Mouse (Mus musculus) embryonic facial prominence, embryonic 10.5 days (tissue): ENCODE measurements at regions not wholly inside any gene's neighbourhood (a gene's known extent, or its start where the extent isn't known, plus 50 kb on each side); places are given as distances from the start of the nearest gene placed in this dataset. TPM values are rescaled to one million over a fixed set of nuclear protein-coding genes. Genes with fewer than 3 reads are reported as not detected.

ENCODE experiments used
- DNase-seq: peaks from one replicate; pipeline ENCODE4 v3.0.0-alpha.2; 2017; ENCODE audit warnings: low spot score
- H3K27ac ChIP-seq: fragments of 300-500 bp; sonication (generic); replicated peaks from 2 replicates; pipeline ENCODE4 v1.5.1; 2016; ENCODE audit warnings: mild to moderate bottlenecking
- H3K27me3 ChIP-seq: fragments of 300-500 bp; sonication (generic); replicated peaks from 2 replicates; pipeline ENCODE4 v1.6.1; 2016; ENCODE audit warnings: low read depth, mild to moderate bottlenecking; ENCODE audit not compliant: poor library complexity, severe bottlenecking
- H3K36me3 ChIP-seq: fragments of 300-500 bp; sonication (generic); replicated peaks from 2 replicates; pipeline ENCODE4 v1.6.1; 2016; ENCODE audit warnings: mild to moderate bottlenecking, moderate library complexity
- H3K4me1 ChIP-seq: fragments of 300-500 bp; sonication (generic); 2 replicates; pipeline ENCODE4 v1.6.1; 2016
- H3K4me3 ChIP-seq: fragments of 300-500 bp; sonication (generic); 2 replicates; pipeline ENCODE4 v1.5.1; 2016; ENCODE audit warnings: mild to moderate bottlenecking, moderate library complexity
- H3K9me3 ChIP-seq: fragments of 300-500 bp; sonication (generic); 2 replicates; pipeline ENCODE4 v1.6.1; 2016; ENCODE audit warnings: mild to moderate bottlenecking
- WGBS: fragments of 180-500 bp; shearing (Covaris S2); methylation state at CpG from one replicate; pipeline ENCODE4 v1.1.7; 2016; 5-methylcytosine and 5-hydroxymethylcytosine counted together
- microRNA-seq: library from miRNA; unstranded; fragments of <30 nt; microRNA quantifications from one replicate; pipeline ENCODE4, GENCODE M21; 2017

DNA sequence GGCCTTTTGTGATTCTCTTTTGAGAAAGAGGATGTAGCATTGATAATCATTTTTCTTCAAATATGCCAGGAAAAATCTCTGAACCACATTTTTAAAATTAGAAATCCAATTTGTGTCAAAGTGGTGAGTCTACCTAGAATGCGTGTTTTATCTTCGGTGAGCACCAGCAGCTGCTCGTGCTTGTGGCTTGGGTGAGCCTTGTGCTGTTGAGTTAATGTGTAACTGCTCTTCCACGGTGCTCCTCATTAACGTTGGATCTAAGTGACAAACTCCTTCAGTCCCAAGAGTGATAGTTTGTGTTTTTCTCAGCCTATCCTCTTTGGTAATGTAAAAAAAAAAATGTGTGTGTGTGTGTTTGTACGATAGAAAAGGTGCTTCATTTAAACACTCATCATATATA is 88.7 kb upstream of the Ccdc54 start:
- no peaks in the 10 kb centered on the region for H3K27me3 ChIP-seq
- no peak overlapping the region for H3K4me3 ChIP-seq
- H3K4me1 ChIP-seq = no peaks in the 10 kb centered on the region
- no peaks in the 10 kb centered on the region for H3K9me3 ChIP-seq
- no peak for DNase-seq
- 91% methylated on average over 6 of the region's 6 CpGs for WGBS
- no peaks in the 10 kb centered on the region for H3K36me3 ChIP-seq
- no peak overlapping the region for H3K27ac ChIP-seq

DNA sequence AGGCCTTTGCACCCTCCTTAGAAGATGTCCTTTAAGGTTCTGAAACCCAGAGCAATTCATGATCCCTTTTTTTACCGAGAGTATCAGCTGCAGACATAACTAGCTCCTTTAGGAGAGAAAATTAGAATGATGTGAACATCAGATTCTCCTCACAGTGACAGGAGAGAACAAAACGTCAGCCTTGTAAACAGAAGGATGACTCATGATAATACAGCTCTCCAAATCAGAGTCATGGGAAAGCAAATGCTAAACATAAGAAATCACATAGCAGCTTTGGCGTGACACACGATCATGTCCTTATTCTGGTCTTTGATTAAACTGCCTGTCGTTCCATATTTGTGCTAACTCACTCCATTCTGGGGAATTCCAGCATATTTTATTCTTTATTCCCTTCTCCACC is 82.4 kb upstream of the Ccdc54 start:
- Histone ChIP-seq H3K4me1 (no peaks in the 10 kb centered on the region), H3K27me3 (no peaks in the 10 kb centered on the region), H3K27ac (no peak overlapping the region), H3K36me3 (no peaks in the 10 kb centered on the region), H3K4me3 (no peak overlapping the region), H3K9me3 (no peaks in the 10 kb centered on the region)
- 83% methylated on average over 5 of the region's 5 CpGs for WGBS
- no peak for DNase-seq

DNA sequence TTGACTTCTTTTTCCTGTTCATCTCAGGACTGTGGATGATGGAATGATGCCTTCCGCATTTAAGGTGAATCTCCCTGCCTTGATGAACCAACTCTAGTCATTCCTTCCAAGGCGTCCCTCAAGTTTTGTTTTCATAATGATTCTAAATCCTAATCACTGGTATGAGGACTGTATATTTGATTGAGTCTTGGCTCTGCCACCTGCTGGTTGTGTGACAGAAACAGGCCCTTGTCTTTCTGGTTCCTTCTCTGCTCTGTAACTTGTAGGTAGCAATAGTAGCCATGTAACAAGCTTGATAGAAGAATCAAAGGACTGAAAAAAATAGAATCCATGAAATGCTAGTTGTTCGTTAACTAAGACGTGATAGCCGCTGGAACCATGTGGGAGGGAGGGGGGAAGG is 81.8 kb upstream of the Ccdc54 start:
- Histone ChIP-seq H3K9me3 (no peaks in the 10 kb centered on the region), H3K27me3 (no peaks in the 10 kb centered on the region), H3K4me1 (no peaks in the 10 kb centered on the region), H3K27ac (no peak overlapping the region), H3K4me3 (no peak overlapping the region), H3K36me3 (no peaks in the 10 kb centered on the region)
- WGBS = 77% methylated on average over 5 of the region's 5 CpGs
- no peak for DNase-seq

DNA sequence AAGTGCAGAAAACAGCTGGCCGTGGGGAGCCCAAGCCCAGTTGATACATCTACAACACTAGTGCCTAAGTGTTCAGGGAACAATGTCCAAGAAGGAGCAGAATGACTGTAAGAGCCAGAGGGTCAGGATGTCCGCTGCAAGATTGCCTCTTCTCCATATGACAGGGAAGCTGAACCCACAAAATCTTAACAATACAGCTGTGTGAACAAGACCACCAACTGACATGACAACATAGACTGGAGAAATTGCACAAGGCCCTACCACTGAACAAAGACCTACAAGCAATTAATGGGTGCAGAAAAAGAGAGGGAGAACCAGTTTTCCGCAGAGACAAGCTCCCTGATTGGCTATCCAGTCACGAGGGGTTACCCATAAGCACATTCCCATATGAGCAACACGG is 80.2 kb upstream of the Ccdc54 start:
- H3K27ac ChIP-seq = no peak overlapping the region
- H3K27me3 ChIP-seq = no peaks in the 10 kb centered on the region
- DNase-seq = no peak
- H3K36me3 ChIP-seq = no peaks in the 10 kb centered on the region
- no peaks in the 10 kb centered on the region for H3K4me1 ChIP-seq
- no peaks in the 10 kb centered on the region for H3K9me3 ChIP-seq
- no peak overlapping the region for H3K4me3 ChIP-seq
- 90% methylated on average over 5 of the region's 5 CpGs for WGBS

DNA sequence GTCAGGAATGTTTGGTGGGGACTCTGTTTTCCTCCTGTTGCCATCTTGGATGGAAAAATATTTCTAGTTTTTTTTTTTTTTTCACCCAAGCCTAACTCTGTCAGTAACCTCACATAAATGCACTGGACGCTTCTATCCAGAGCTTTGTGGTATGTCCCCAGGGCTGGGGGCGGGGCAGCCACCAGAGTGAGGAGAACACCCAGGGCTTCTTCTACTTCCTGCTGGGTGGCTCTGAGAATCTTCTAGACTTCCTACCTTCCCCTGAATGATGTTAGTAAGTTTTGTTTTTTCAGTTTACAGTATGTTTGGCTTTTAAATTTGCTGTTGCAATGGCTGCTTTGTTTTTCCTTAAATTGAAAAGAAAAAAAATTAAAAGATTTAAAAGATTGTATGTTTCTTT is 73.3 kb upstream of the Ccdc54 start:
- Histone ChIP-seq H3K4me3 (no peak overlapping the region), H3K36me3 (no peaks in the 10 kb centered on the region), H3K27ac (no peak overlapping the region), H3K27me3 (no peaks in the 10 kb centered on the region), H3K4me1 (no peaks in the 10 kb centered on the region), H3K9me3 (no peaks in the 10 kb centered on the region)
- 51% methylated on average over 2 of the region's 2 CpGs for WGBS
- no peak for DNase-seq

Small RNAs in the stretch of these regions (microRNA-seq; reads per million reads assigned to microRNA genes)
- not detected for gene Mir6363
